Comparison of ENCODE assay signal across 26 mouse cellular contexts in the genomic region with DNA sequence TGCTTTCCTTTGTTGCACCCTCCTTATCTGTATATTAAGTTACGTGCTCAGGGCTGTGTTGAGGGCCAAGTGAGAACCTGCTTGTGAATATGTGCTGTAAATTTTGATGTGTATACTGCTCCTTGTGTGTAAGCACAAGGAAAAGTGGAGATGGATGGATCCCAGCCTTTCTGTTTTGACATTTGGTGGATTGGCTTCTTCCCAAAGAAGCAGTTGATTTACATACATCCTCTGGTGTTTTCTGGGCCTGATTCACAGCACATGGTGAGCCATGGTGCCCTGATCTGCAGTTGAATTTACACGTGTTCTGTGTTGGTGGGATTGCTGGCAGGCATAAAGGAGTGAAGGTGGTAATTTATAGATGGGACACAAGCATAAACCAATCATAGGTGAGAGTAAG.
DNase-seq lines count a peak whose midpoint lies in the region; ATAC-seq and TF ChIP-seq lines count a peak whose summit lies in the region.
"Had no signal": no experiment of that assay in that cellular context is flagged by ENCODE, and none has a peak within 500 bp of the region (broad histone marks: within the 10 kb centered on the region; RNA-seq: fewer than 3 reads in every experiment).

No protein-coding gene starts in this region.

- no peak overlapping the region for H3K4me2 ChIP-seq in forebrain, embryonic 15.5 days (replicated peaks)
- H3K4me2 ChIP-seq in forebrain, embryonic 11.5 days (ENCODE audit: low read depth, low read length, severe bottlenecking), result no peak overlapping the region
- H3K4me2 ChIP-seq in forebrain, postnatal 0 days (ENCODE audit: low read depth), result no peak overlapping the region
- H3K4me2 ChIP-seq: heart, embryonic 12.5 days; hindbrain, embryonic 13.5 days; limb, embryonic 15.5 days; lung, embryonic 15.5 days; neural tube, embryonic 12.5 days had no signal

- no peaks in the 10 kb centered on the region for H3K4me1 ChIP-seq in forebrain, embryonic 15.5 days
- H3K4me1 ChIP-seq in forebrain, embryonic 11.5 days (replicated peaks; ENCODE audit: control insufficient read depth, insufficient read depth, low read length), result no peaks in the 10 kb centered on the region
- 0 out of 2 replicates have a peak, but pooled peaks cover 3% of the 10 kb centered on the region for H3K4me1 ChIP-seq in forebrain, postnatal 0 days (ENCODE audit: insufficient read depth)
- H3K4me1 ChIP-seq: heart, embryonic 12.5 days; hindbrain, embryonic 13.5 days; limb, embryonic 15.5 days; lung, embryonic 15.5 days; neural tube, embryonic 12.5 days had no signal

- H3K27me3 ChIP-seq in forebrain, embryonic 15.5 days, result no peaks in the 10 kb centered on the region
- no peaks in the 10 kb centered on the region for H3K27me3 ChIP-seq in forebrain, embryonic 11.5 days (ENCODE audit: control insufficient read depth, insufficient read depth, low read length)
- H3K27me3 ChIP-seq in forebrain, postnatal 0 days (ENCODE audit: insufficient read depth, low read length), result no peaks in the 10 kb centered on the region
- H3K27me3 ChIP-seq: heart, embryonic 12.5 days; hindbrain, embryonic 13.5 days; limb, embryonic 15.5 days; lung, embryonic 15.5 days; neural tube, embryonic 12.5 days had no signal

- no peak overlapping the region for H3K4me3 ChIP-seq in forebrain, embryonic 15.5 days
- H3K4me3 ChIP-seq in forebrain, embryonic 11.5 days (ENCODE audit: low read depth, low read length), result no peak overlapping the region
- H3K4me3 ChIP-seq in layer of hippocampus, adult 2 months, result no peak overlapping the region
- no peak overlapping the region for H3K4me3 ChIP-seq in forebrain, postnatal 0 days (ENCODE audit: low read depth, low read length)
- H3K4me3 ChIP-seq: heart, embryonic 12.5 days; hindbrain, embryonic 13.5 days; limb, embryonic 15.5 days; lung, embryonic 15.5 days; neural tube, embryonic 12.5 days had no signal

- H3K9ac ChIP-seq in forebrain, embryonic 15.5 days (replicated peaks), result no peak overlapping the region
- no peak overlapping the region for H3K9ac ChIP-seq in forebrain, embryonic 11.5 days (ENCODE audit: low read length)
- no peak overlapping the region for H3K9ac ChIP-seq in forebrain, postnatal 0 days
- H3K9ac ChIP-seq: heart, embryonic 12.5 days; hindbrain, embryonic 13.5 days; limb, embryonic 15.5 days; liver, embryonic 14.5 days; lung, embryonic 15.5 days; neural tube, embryonic 12.5 days had no signal

- TF ChIP-seq CTCF in layer of hippocampus, adult 2 months (conservative IDR thresholded peaks at IDR 0.05), result no peak
- no peak for TF ChIP-seq CTCF in forebrain, postnatal 0 days (IDR thresholded peaks at IDR 0.05; ENCODE audit: low read depth)

- no peaks in the 10 kb centered on the region for H3K9me3 ChIP-seq in forebrain, embryonic 15.5 days
- no peaks in the 10 kb centered on the region for H3K9me3 ChIP-seq in forebrain, embryonic 11.5 days (ENCODE audit: control insufficient read depth, low read length)
- H3K9me3 ChIP-seq in forebrain, postnatal 0 days (ENCODE audit: low read length), result no peaks in the 10 kb centered on the region
- H3K9me3 ChIP-seq: heart, embryonic 12.5 days; hindbrain, embryonic 13.5 days; limb, embryonic 15.5 days; lung, embryonic 15.5 days; neural tube, embryonic 12.5 days had no signal

- ATAC-seq in forebrain, embryonic 15.5 days (replicated peaks), result peak; percentile 86
- ATAC-seq in forebrain, embryonic 11.5 days (replicated peaks; ENCODE audit: low FRiP score), result no peak
- peak; percentile 80 for ATAC-seq in forebrain, postnatal 0 days
- ATAC-seq in activated CD4-positive, CD25-positive, alpha-beta regulatory T cell, adult 4 months, result no peak
- ATAC-seq: inflammation-experienced regulatory T-cells, adult 6 months had no signal

- no peak overlapping the region for H3K27ac ChIP-seq in forebrain, embryonic 15.5 days (replicated peaks)
- no peak overlapping the region for H3K27ac ChIP-seq in forebrain, embryonic 11.5 days (ENCODE audit: low read depth, low read length)
- no peak overlapping the region for H3K27ac ChIP-seq in layer of hippocampus, adult 2 months
- no peak overlapping the region for H3K27ac ChIP-seq in forebrain, postnatal 0 days (ENCODE audit: low read depth, low read length)
- H3K27ac ChIP-seq: hindbrain, embryonic 13.5 days; kidney, postnatal 0 days; limb, embryonic 15.5 days; liver, embryonic 14.5 days; lung, embryonic 15.5 days; neural tube, embryonic 12.5 days had no signal

- H3K36me3 ChIP-seq in forebrain, embryonic 15.5 days, result no peaks in the 10 kb centered on the region
- no peaks in the 10 kb centered on the region for H3K36me3 ChIP-seq in forebrain, embryonic 11.5 days (ENCODE audit: control insufficient read depth, insufficient read depth, low read length)
- H3K36me3 ChIP-seq in forebrain, postnatal 0 days (ENCODE audit: insufficient read depth), result no peaks in the 10 kb centered on the region
- H3K36me3 ChIP-seq: heart, embryonic 12.5 days; hindbrain, embryonic 13.5 days; limb, embryonic 15.5 days; lung, embryonic 15.5 days; neural tube, embryonic 12.5 days had no signal

- DNase-seq in forebrain, embryonic 11.5 days (ENCODE audit: low spot score), result no peak
- DNase-seq in layer of hippocampus, adult 2 months (ENCODE audit: low spot score in 2 of 2), result peak; percentile 11 to 16
- no peak for DNase-seq in layer of hippocampus, postnatal 10 days (ENCODE audit: low spot score in 2 of 2)
- DNase-seq in forebrain, postnatal 0 days, result peak; percentile 73
- no peak for DNase-seq in thymus, postnatal 25 days
- DNase-seq: adrenal gland, adult 8-10 months; cerebellum, postnatal 36 days; gastrocnemius, postnatal 14 days; heart, adult 18-20 months; heart, postnatal 10 days; kidney, adult 18-20 months; left cerebral cortex, postnatal 4 days; lung, postnatal 4 days; midbrain, embryonic 14.5 days; retina, postnatal 1 day; thymus, postnatal 14 days had no signal

- WGBS in forebrain, embryonic 15.5 days, result 49% methylated on average over 2 of the region's 2 CpGs
- 85% methylated on average over 2 of the region's 2 CpGs for WGBS in forebrain, embryonic 11.5 days
- 44% methylated on average over 2 of the region's 2 CpGs for WGBS in forebrain, postnatal 0 days

Comparison
In these comparisons a context has a peak if more than half of its experiments do, and no peak if none do; other contexts are left out.
1. ATAC-seq: peak in forebrain, embryonic 15.5 days (single experiment) and forebrain, postnatal 0 days (single experiment); none in forebrain, embryonic 11.5 days (single experiment) and activated CD4-positive, CD25-positive, alpha-beta regulatory T cell, adult 4 months (single experiment).
2. DNase-seq: peak in layer of hippocampus, adult 2 months (2 of 2) and forebrain, postnatal 0 days (single experiment); none in forebrain, embryonic 11.5 days (single experiment), layer of hippocampus, postnatal 10 days (0 of 2) and thymus, postnatal 25 days (single experiment).